ENCODE assay signal across 21 mouse cellular contexts in the genomic region with DNA sequence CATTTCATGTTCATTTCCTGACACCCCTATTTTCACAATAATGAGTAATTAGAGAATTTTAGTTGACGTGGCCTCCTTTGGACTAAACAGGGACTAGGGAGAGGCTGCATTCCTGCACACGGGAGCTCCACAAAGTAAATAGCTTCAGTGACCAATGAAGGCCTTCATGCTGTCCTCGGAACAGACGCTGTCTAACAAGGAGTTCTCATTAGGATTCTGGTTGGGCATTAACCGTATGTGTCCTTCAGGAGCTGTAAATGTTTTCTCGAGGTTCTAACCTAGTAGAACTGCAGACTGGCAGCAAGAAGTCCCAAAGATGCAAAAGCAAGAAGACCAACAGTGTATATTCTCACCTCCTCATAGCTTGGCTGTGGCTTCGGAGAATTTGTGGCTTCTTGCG. TPM values are rescaled to one million over a fixed set of nuclear protein-coding genes. Genes with fewer than 3 reads are reported as not detected.
DNase-seq lines count a peak whose midpoint lies in the region; ATAC-seq and TF ChIP-seq lines count a peak whose summit lies in the region.
"Had no signal": no experiment of that assay in that cellular context is flagged by ENCODE, and none has a peak within 500 bp of the region (broad histone marks: within the 10 kb centered on the region; RNA-seq: fewer than 3 reads in every experiment).

No protein-coding gene starts in this region.

- no peak for TF ChIP-seq EP300 in liver, postnatal 0 days (IDR thresholded peaks at IDR 0.05; ENCODE audit: low read depth)

- H3K4me3 ChIP-seq in kidney, adult 2 months (ENCODE audit: insufficient read depth, low read depth, low read length), result no peak overlapping the region
- no peak overlapping the region for H3K4me3 ChIP-seq in liver, embryonic 13.5 days (replicated peaks)
- no peak overlapping the region for H3K4me3 ChIP-seq in liver, postnatal 0 days (ENCODE audit: low read depth, low read length)
- H3K4me3 ChIP-seq in kidney, postnatal 0 days (replicated peaks; ENCODE audit: low read depth, low read length), result no peak overlapping the region
- H3K4me3 ChIP-seq: embryonic facial prominence, embryonic 12.5 days; forebrain, embryonic 12.5 days; heart, adult 2 months; hindbrain, embryonic 10.5 days had no signal

- H3K4me2 ChIP-seq in liver, embryonic 13.5 days, result no peak overlapping the region
- H3K4me2 ChIP-seq in liver, postnatal 0 days (ENCODE audit: low read depth, low read length), result no peak overlapping the region
- H3K4me2 ChIP-seq in kidney, postnatal 0 days (ENCODE audit: low read length), result no peak overlapping the region
- H3K4me2 ChIP-seq: embryonic facial prominence, embryonic 12.5 days; forebrain, embryonic 12.5 days; heart, embryonic 11.5 days had no signal

- H3K4me1 ChIP-seq in kidney, adult 2 months (ENCODE audit: control insufficient read depth, insufficient read depth, low read length), result peaks cover 8% of the 10 kb centered on the region; the same call in 1 of the 2 replicates
- H3K4me1 ChIP-seq in liver, embryonic 13.5 days (replicated peaks), result peaks cover 26% of the 10 kb centered on the region
- peaks cover 2% of the 10 kb centered on the region for H3K4me1 ChIP-seq in liver, postnatal 0 days (ENCODE audit: insufficient read depth)
- no peaks in the 10 kb centered on the region for H3K4me1 ChIP-seq in kidney, postnatal 0 days (replicated peaks; ENCODE audit: insufficient read depth, low read length)

- no peak for TF ChIP-seq POLR2A in kidney, adult 2 months (IDR thresholded peaks at IDR 0.05; ENCODE audit: low read depth, low read length)

- TF ChIP-seq CTCF in kidney, adult 2 months (conservative IDR thresholded peaks at IDR 0.05; ENCODE audit: insufficient read depth, insufficient read length, low read depth, low read length), result no peak
- TF ChIP-seq CTCF in liver, postnatal 0 days (IDR thresholded peaks at IDR 0.05; ENCODE audit: low read depth), result no peak
- no peak for TF ChIP-seq CTCF in kidney, postnatal 0 days (IDR thresholded peaks at IDR 0.05; ENCODE audit: low read depth)

- no peak overlapping the region for H3K9ac ChIP-seq in liver, embryonic 13.5 days
- no peak overlapping the region for H3K9ac ChIP-seq in liver, postnatal 0 days (replicated peaks)
- no peak overlapping the region for H3K9ac ChIP-seq in kidney, postnatal 0 days (ENCODE audit: low read depth, low read length)
- H3K9ac ChIP-seq: embryonic facial prominence, embryonic 12.5 days; forebrain, embryonic 12.5 days had no signal

- H3K27me3 ChIP-seq in kidney, adult 2 months (replicated peaks; ENCODE audit: control insufficient read depth, insufficient read depth, low read length), result no peaks in the 10 kb centered on the region
- no peaks in the 10 kb centered on the region for H3K27me3 ChIP-seq in liver, embryonic 13.5 days
- H3K27me3 ChIP-seq in liver, postnatal 0 days (ENCODE audit: insufficient read depth, low read length), result no peaks in the 10 kb centered on the region
- H3K27me3 ChIP-seq in kidney, postnatal 0 days (ENCODE audit: insufficient read depth, low read length), result no peaks in the 10 kb centered on the region
- H3K27me3 ChIP-seq: CH12.LX; embryonic facial prominence, embryonic 12.5 days; forebrain, embryonic 12.5 days; Patski had no signal

- H3K9me3 ChIP-seq in liver, embryonic 13.5 days (replicated peaks), result no peaks in the 10 kb centered on the region
- H3K9me3 ChIP-seq in liver, postnatal 0 days (ENCODE audit: low read length), result no peaks in the 10 kb centered on the region
- no peaks in the 10 kb centered on the region for H3K9me3 ChIP-seq in kidney, postnatal 0 days (replicated peaks; ENCODE audit: low read length)
- H3K9me3 ChIP-seq: embryonic facial prominence, embryonic 12.5 days; forebrain, embryonic 12.5 days; hindbrain, embryonic 10.5 days had no signal

- peak; percentile 79 for DNase-seq in kidney, adult 2 months
- DNase-seq in kidney, postnatal 10 days, result no peak
- DNase-seq in liver, embryonic 13.5 days, result no peak
- DNase-seq in liver, postnatal 0 days, result no peak
- DNase-seq in kidney, postnatal 0 days (ENCODE audit: low spot score), result peak; percentile 29
- DNase-seq in yolk sac, embryonic 10.5 days (ENCODE audit: low spot score), result peak; percentile 56
- no peak for DNase-seq in spleen, postnatal 36 days (ENCODE audit: low spot score in 2 of 2)
- DNase-seq: adrenal gland, postnatal 14 days; cerebellum, adult 11-12 months; cerebellum, adult 9-10 months; cerebellum, postnatal 25 days; gastrocnemius, postnatal 10 days; heart, adult 2 months had no signal

- H3K36me3 ChIP-seq in kidney, adult 2 months (ENCODE audit: control insufficient read depth, insufficient read depth, low read length), result peaks cover 4% of the 10 kb centered on the region
- peaks cover 86% of the 10 kb centered on the region for H3K36me3 ChIP-seq in liver, embryonic 13.5 days
- peaks cover 80% of the 10 kb centered on the region for H3K36me3 ChIP-seq in liver, postnatal 0 days (replicated peaks; ENCODE audit: insufficient read depth, low read length)
- H3K36me3 ChIP-seq in kidney, postnatal 0 days (ENCODE audit: insufficient read depth, low read length), result peaks cover 42% of the 10 kb centered on the region

- peak overlapping the region; percentile 43 for H3K27ac ChIP-seq in kidney, adult 2 months (ENCODE audit: insufficient read depth, low read depth, low read length)
- peak overlapping the region; percentile 65 for H3K27ac ChIP-seq in liver, embryonic 13.5 days
- H3K27ac ChIP-seq in liver, postnatal 0 days (ENCODE audit: low read depth), result no peak overlapping the region
- H3K27ac ChIP-seq in kidney, postnatal 0 days, result 0 out of 2 replicates have a peak overlapping the region, but pooled peaks have one; percentile 40
- H3K27ac ChIP-seq: embryonic facial prominence, embryonic 12.5 days; forebrain, embryonic 12.5 days; heart, adult 2 months; hindbrain, embryonic 10.5 days had no signal

- 56% methylated on average over 8 of the region's 8 CpGs for WGBS in kidney, adult 2 months
- WGBS in liver, embryonic 13.5 days (ENCODE audit: insufficient replicate concordance), result 91% methylated on average over 8 of the region's 8 CpGs
- WGBS in liver, postnatal 0 days (ENCODE audit: insufficient replicate concordance), result 89% methylated on average over 8 of the region's 8 CpGs
- whole genome bisulfite sequencing in kidney, postnatal 0 days, result 73% methylated on average over 8 of the region's 8 CpGs

- no peak for ATAC-seq in liver, embryonic 13.5 days (ENCODE audit: low read depth)
- no peak for ATAC-seq in liver, postnatal 0 days
- no peak for ATAC-seq in kidney, postnatal 0 days (replicated peaks; ENCODE audit: low FRiP score, low read depth)
- ATAC-seq: activated CD4-positive, CD25-positive, alpha-beta regulatory T cell, adult 4 months; forebrain, embryonic 16.5 days; Patski had no signal

RNA-seq across cellular contexts. Expression of gene Snx1, which starts 21.2 kb away (rescaled TPM):
- polyA plus RNA-seq in kidney, adult 2 months (2012; rRNA removed), result 74.3 and 76.7 TPM in 2 replicates
- 79.7 and 94.6 TPM in 2 replicates for polyA plus RNA-seq in liver, embryonic 13.5 days (2015; fragmentation: Nextera tagmentation; extraction: Ambion mirVana)
- 30.4 and 34.5 TPM in 2 replicates for polyA plus RNA-seq in liver, postnatal 0 days (2015; fragmentation: Nextera tagmentation; extraction: Ambion mirVana)
- 131 and 141 TPM in 2 replicates for polyA plus RNA-seq in kidney, postnatal 0 days (2015; fragmentation: Nextera tagmentation; extraction: Ambion mirVana)

RNA-seq across cellular contexts. Expression of gene Ciao2a, which starts 21.2 kb away (rescaled TPM):
- polyA plus RNA-seq in kidney, adult 2 months (2012; rRNA removed), result 23.3 and 39.9 TPM in 2 replicates
- polyA plus RNA-seq in liver, embryonic 13.5 days (2015; fragmentation: Nextera tagmentation; extraction: Ambion mirVana), result 196 and 222 TPM in 2 replicates
- polyA plus RNA-seq in liver, postnatal 0 days (2015; fragmentation: Nextera tagmentation; extraction: Ambion mirVana), result 122 and 133 TPM in 2 replicates
- polyA plus RNA-seq in kidney, postnatal 0 days (2015; fragmentation: Nextera tagmentation; extraction: Ambion mirVana), result 173 and 186 TPM in 2 replicates

RNA-seq across cellular contexts. Expression of gene Snx22, which starts 35.6 kb away (rescaled TPM):
- 1.1 and 1.6 TPM in 2 replicates for polyA plus RNA-seq in kidney, adult 2 months (2012; rRNA removed)
- 29.2 and 31.4 TPM in 2 replicates for polyA plus RNA-seq in liver, embryonic 13.5 days (2015; fragmentation: Nextera tagmentation; extraction: Ambion mirVana)
- polyA plus RNA-seq in liver, postnatal 0 days (2015; fragmentation: Nextera tagmentation; extraction: Ambion mirVana), result 13.4 and 13.7 TPM in 2 replicates
- polyA plus RNA-seq in kidney, postnatal 0 days (2015; fragmentation: Nextera tagmentation; extraction: Ambion mirVana), result 1.1 and 1.4 TPM in 2 replicates

RNA-seq across cellular contexts. Expression of gene Ppib, which starts 45.1 kb away (rescaled TPM):
- 278 and 338 TPM in 2 replicates for polyA plus RNA-seq in kidney, adult 2 months (2012; rRNA removed)
- 380 and 383 TPM in 2 replicates for polyA plus RNA-seq in liver, embryonic 13.5 days (2015; fragmentation: Nextera tagmentation; extraction: Ambion mirVana)
- polyA plus RNA-seq in liver, postnatal 0 days (2015; fragmentation: Nextera tagmentation; extraction: Ambion mirVana), result 368 and 376 TPM in 2 replicates
- polyA plus RNA-seq in kidney, postnatal 0 days (2015; fragmentation: Nextera tagmentation; extraction: Ambion mirVana), result 760 and 789 TPM in 2 replicates

RNA-seq across cellular contexts. Expression of gene Dapk2, which starts 52.9 kb away (rescaled TPM):
- polyA plus RNA-seq in kidney, adult 2 months (2012; rRNA removed), result 10.8 and 11.8 TPM in 2 replicates
- 20.5 and 23.8 TPM in 2 replicates for polyA plus RNA-seq in liver, embryonic 13.5 days (2015; fragmentation: Nextera tagmentation; extraction: Ambion mirVana)
- 21.6 and 23.4 TPM in 2 replicates for polyA plus RNA-seq in liver, postnatal 0 days (2015; fragmentation: Nextera tagmentation; extraction: Ambion mirVana)
- 8.4 and 8.6 TPM in 2 replicates for polyA plus RNA-seq in kidney, postnatal 0 days (2015; fragmentation: Nextera tagmentation; extraction: Ambion mirVana)

Comparison
In these comparisons a context has a peak if more than half of its experiments do, and no peak if none do; other contexts are left out.
1. DNase-seq: peak in kidney, adult 2 months (single experiment), kidney, postnatal 0 days (single experiment) and yolk sac, embryonic 10.5 days (single experiment); none in kidney, postnatal 10 days (single experiment), liver, embryonic 13.5 days (single experiment), liver, postnatal 0 days (single experiment) and spleen, postnatal 36 days (0 of 2).